Mouse (Mus musculus) MEL (cell line): ENCODE measurements around the gene Tenm3. TPM values are rescaled to one million over a fixed set of nuclear protein-coding genes. Genes with fewer than 3 reads are reported as not detected.

Source experiments
- DNase-seq: peaks from one replicate; pipeline ENCODE4 v3.0.0; 2011; ENCODE audit warnings: low read depth, low spot score
- H3K27ac ChIP-seq: 2 replicates; pipeline ENCODE4 v1.5.1; 2012; ENCODE audit warnings: low read depth, mild to moderate bottlenecking, control low read depth, low read length, moderate library complexity; ENCODE audit not compliant: control insufficient read depth
- H3K27me3 ChIP-seq, 2 experiments: fragments of 150-350 bp in 1 of 2; sonication (generic) in 1 of 2; 2 replicates each; pipeline ENCODE4 v1.6.1; 2012; ENCODE audit warnings: low read length in 2 of 2, mild to moderate bottlenecking in 2 of 2, improper control_type of control experiment in 1 of 2, moderate library complexity in 1 of 2; ENCODE audit not compliant: insufficient read depth in 2 of 2, control insufficient read depth in 1 of 2
- H3K36me3 ChIP-seq, 2 experiments: 2 replicates each; pipeline ENCODE4 v1.6.1; 2012 to 2014; ENCODE audit warnings: low read length in 2 of 2, improper control_type of control experiment in 1 of 2, inconsistent platforms in 1 of 2, mild to moderate bottlenecking in 1 of 2; ENCODE audit not compliant: insufficient read depth in 2 of 2, control insufficient read depth in 1 of 2
- H3K4me1 ChIP-seq, 2 experiments: fragments of 150-350 bp in 1 of 2; sonication (generic) in 1 of 2; 2 replicates each; pipeline ENCODE4 v1.6.1; 2012; ENCODE audit warnings: low read length in 2 of 2, improper control_type of control experiment in 1 of 2, mild to moderate bottlenecking in 1 of 2; ENCODE audit not compliant: insufficient read depth in 2 of 2, control insufficient read depth in 1 of 2
- H3K4me3 ChIP-seq, 2 experiments: fragments of 150-350 bp in 1 of 2; sonication (generic) in 1 of 2; 2 replicates each; pipeline ENCODE4 v1.5.1; 2012; ENCODE audit warnings: low read depth in 2 of 2, low read length in 2 of 2, mild to moderate bottlenecking in 2 of 2, moderate library complexity in 2 of 2, control low read depth in 1 of 2, improper control_type of control experiment in 1 of 2; ENCODE audit not compliant: control insufficient read depth in 1 of 2, insufficient read depth in 1 of 2
- H3K79me2 ChIP-seq: 2 replicates; pipeline ENCODE4 v1.6.1; 2012; ENCODE audit warnings: mild to moderate bottlenecking, low read length, moderate library complexity; ENCODE audit not compliant: control insufficient read depth, poor library complexity, insufficient read depth
- H3K9ac ChIP-seq: 2 replicates; pipeline ENCODE4 v1.6.1; 2012; ENCODE audit warnings: low read depth, mild to moderate bottlenecking, control low read depth, low read length, moderate library complexity; ENCODE audit not compliant: control insufficient read depth, poor library complexity, severe bottlenecking
- H3K9me3 ChIP-seq: fragments of 150-350 bp; sonication (generic); replicated peaks from 2 replicates; pipeline ENCODE4 v1.6.1; 2012; ENCODE audit warnings: mild to moderate bottlenecking, low read length, improper control_type of control experiment, moderate library complexity; ENCODE audit not compliant: insufficient read depth
- CHD1 ChIP-seq: IDR thresholded peaks from 2 replicates; pipeline ENCODE4 v1.6.1; 2012; ENCODE audit warnings: low read depth, mild to moderate bottlenecking, inconsistent platforms, low read length, improper control_type of control experiment
- CHD2 ChIP-seq: IDR thresholded peaks from 2 replicates; pipeline ENCODE4 v1.6.1; 2011; ENCODE audit warnings: low read length, improper control_type of control experiment
- E2F4 ChIP-seq: IDR thresholded peaks from 2 replicates; pipeline ENCODE4 v1.6.1; 2011; ENCODE audit warnings: low read depth, low read length, improper control_type of control experiment, borderline replicate concordance
- ELF1 ChIP-seq: IDR thresholded peaks from 2 replicates; pipeline ENCODE4 v1.6.1; 2014; ENCODE audit warnings: low read depth, mild to moderate bottlenecking, inconsistent platforms, low read length, improper control_type of control experiment, moderate library complexity
- EP300 ChIP-seq, 2 experiments: IDR thresholded peaks; 2 replicates each; pipeline ENCODE4 v1.6.1; 2011; ENCODE audit warnings: improper control_type of control experiment in 2 of 2, low read length in 2 of 2, low read depth in 1 of 2, mild to moderate bottlenecking in 1 of 2
- ETS1 ChIP-seq: IDR thresholded peaks from 2 replicates; pipeline ENCODE4 v1.6.1; 2012; ENCODE audit warnings: low read depth, mild to moderate bottlenecking, inconsistent platforms, low read length, improper control_type of control experiment, moderate library complexity
- GATA1 ChIP-seq: IDR thresholded peaks from 2 replicates; pipeline ENCODE4 v1.6.1; 2011; ENCODE audit warnings: low read depth, low read length, improper control_type of control experiment
- HCFC1 ChIP-seq: IDR thresholded peaks from 2 replicates; pipeline ENCODE4 v1.6.1; 2012; ENCODE audit warnings: low read depth, mild to moderate bottlenecking, inconsistent platforms, low read length, improper control_type of control experiment, moderate library complexity
- JUND ChIP-seq: IDR thresholded peaks from 2 replicates; pipeline ENCODE4 v1.6.1; 2011; ENCODE audit warnings: low read depth, mild to moderate bottlenecking, improper control_type of control experiment, low read length
- KAT2A ChIP-seq: conservative IDR thresholded peaks from 2 replicates; pipeline ENCODE4 v1.6.1; 2012; ENCODE audit warnings: low read depth, low read length, improper control_type of control experiment, inconsistent platforms
- MAFK ChIP-seq: IDR thresholded peaks from 2 replicates; pipeline ENCODE4 v1.6.1; 2011; ENCODE audit warnings: low read depth, mild to moderate bottlenecking, low read length, improper control_type of control experiment, borderline replicate concordance
- MAX ChIP-seq: IDR thresholded peaks from 2 replicates; pipeline ENCODE4 v1.6.1; 2011; ENCODE audit warnings: low read length, improper control_type of control experiment
- MAZ ChIP-seq: IDR thresholded peaks from 2 replicates; pipeline ENCODE4 v1.6.1; 2012; ENCODE audit warnings: low read depth, mild to moderate bottlenecking, inconsistent platforms, low read length, improper control_type of control experiment
- NELFE ChIP-seq: IDR thresholded peaks from 2 replicates; pipeline ENCODE4 v1.6.1; 2011; ENCODE audit warnings: low read depth, low read length, improper control_type of control experiment
- NRF1 ChIP-seq: IDR thresholded peaks from 2 replicates; pipeline ENCODE4 v1.6.1; 2014; ENCODE audit warnings: low read depth, mild to moderate bottlenecking, inconsistent platforms, low read length, improper control_type of control experiment, moderate library complexity; ENCODE audit not compliant: poor library complexity, insufficient read depth, severe bottlenecking
- POLR2A ChIP-seq, 2 experiments: IDR thresholded peaks; 2 replicates each; pipeline ENCODE4 v1.6.1; 2011 to 2012; ENCODE audit warnings: low read length in 2 of 2, mild to moderate bottlenecking in 2 of 2, control low read depth in 1 of 2, improper control_type of control experiment in 1 of 2, low read depth in 1 of 2, moderate library complexity in 1 of 2; ENCODE audit not compliant: control insufficient read depth in 1 of 2, insufficient read depth in 1 of 2, poor library complexity in 1 of 2
- POLR2AphosphoS2 ChIP-seq: IDR thresholded peaks from 2 replicates; pipeline ENCODE4 v1.6.1; 2011; ENCODE audit warnings: low read length, improper control_type of control experiment
- RAD21 ChIP-seq: IDR thresholded peaks from 2 replicates; pipeline ENCODE4 v1.6.1; 2011; ENCODE audit warnings: mild to moderate bottlenecking, low read depth, low read length, improper control_type of control experiment
- RCOR1 ChIP-seq: IDR thresholded peaks from 2 replicates; pipeline ENCODE4 v1.6.1; 2012; ENCODE audit warnings: low read depth, mild to moderate bottlenecking, inconsistent platforms, low read length, improper control_type of control experiment
- SIN3A ChIP-seq: IDR thresholded peaks from 2 replicates; pipeline ENCODE4 v1.6.1; 2012; ENCODE audit warnings: low read length, improper control_type of control experiment, inconsistent platforms
- SMC3 ChIP-seq: IDR thresholded peaks from 2 replicates; pipeline ENCODE4 v1.6.1; 2011; ENCODE audit warnings: low read depth, low read length, improper control_type of control experiment
- TAL1 ChIP-seq: IDR thresholded peaks from 2 replicates; pipeline ENCODE4 v1.6.1; 2012; ENCODE audit warnings: mild to moderate bottlenecking, inconsistent platforms, low read length, moderate library complexity, mixed read lengths
- TBP ChIP-seq: IDR thresholded peaks from 2 replicates; pipeline ENCODE4 v1.8.0; 2011; ENCODE audit warnings: low read depth, low read length, improper control_type of control experiment
- UBTF ChIP-seq: IDR thresholded peaks from 2 replicates; pipeline ENCODE4 v1.6.1; 2012; ENCODE audit warnings: low read depth, mild to moderate bottlenecking, inconsistent platforms, low read length, improper control_type of control experiment, moderate library complexity, borderline replicate concordance; ENCODE audit not compliant: insufficient read depth
- USF1 ChIP-seq: IDR thresholded peaks from 2 replicates; pipeline ENCODE4 v1.6.1; 2014; ENCODE audit warnings: low read depth, mild to moderate bottlenecking, inconsistent platforms, low read length, improper control_type of control experiment, moderate library complexity
- USF2 ChIP-seq, 2 experiments: IDR thresholded peaks; 2 replicates each; pipeline ENCODE4 v1.6.1; 2011 to 2012; ENCODE audit warnings: improper control_type of control experiment in 2 of 2, low read length in 2 of 2, borderline replicate concordance in 1 of 2, inconsistent platforms in 1 of 2, low read depth in 1 of 2, mild to moderate bottlenecking in 1 of 2; ENCODE audit not compliant: insufficient read depth in 1 of 2
- ZKSCAN1 ChIP-seq: IDR thresholded peaks from 2 replicates; pipeline ENCODE4 v1.6.1; 2012; ENCODE audit warnings: low read depth, mild to moderate bottlenecking, inconsistent platforms, low read length, improper control_type of control experiment, moderate library complexity
- ZMIZ1 ChIP-seq: IDR thresholded peaks from 2 replicates; pipeline ENCODE4 v1.6.1; 2012; ENCODE audit warnings: low read depth, mild to moderate bottlenecking, inconsistent platforms, low read length, improper control_type of control experiment, moderate library complexity
- ZNF384 ChIP-seq: IDR thresholded peaks from 2 replicates; pipeline ENCODE4 v1.6.1; 2012; ENCODE audit warnings: low read depth, mild to moderate bottlenecking, inconsistent platforms, low read length, improper control_type of control experiment
- polyA plus RNA-seq, 2 experiments: library from polyadenylated mRNA; stranded (reverse) in 1 of 2; unstranded in 1 of 2; fragments of >175 nt in 1 of 2; fragments of >200 nt in 1 of 2; gene quantifications; 2 replicates each; pipeline versions ENCODE4 v1.2.1 to v1.2.4; 2012; ENCODE audit warnings: low replicate concordance in 2 of 2, low read depth in 1 of 2; ENCODE audit not compliant: insufficient read length in 2 of 2, insufficient read depth in 1 of 2, missing spikeins in 1 of 2
- total RNA-seq: library from RNA; depleted of rRNA; stranded (reverse); fragments of 300-350 nt; gene quantifications from 2 replicates; pipeline ENCODE4 v1.2.3, GENCODE M21; 2012

Gene Tenm3
- total and polyA plus RNA-seq, 3 experiments, result not detected

GRCm38 (mm10) chr8:48754959-48755358, 88.8 kb downstream of the Tenm3 start:
- DNase-seq, result no peak
- no peaks in the 10 kb centered on the region for H3K27me3 ChIP-seq
- no peaks in the 10 kb centered on the region for H3K36me3 ChIP-seq
- no peak overlapping the region for H3K4me3 ChIP-seq
- no peak overlapping the region for H3K9ac ChIP-seq
- H3K9me3 ChIP-seq, result no peaks in the 10 kb centered on the region
- no peaks in the 10 kb centered on the region for H3K79me2 ChIP-seq
- H3K27ac ChIP-seq, result no peak overlapping the region
- no peaks in the 10 kb centered on the region for H3K4me1 ChIP-seq
- TF ChIP-seq E2F4 (no peak), UBTF (no peak), POLR2AphosphoS2 (no peak), USF1 (no peak), EP300 (IDR thresholded peaks at IDR 0.05; ENCODE audit: low read depth in 1 of 2, low read length in 2 of 2) (no peak), GATA1 (no peak), TAL1 (no peak), RAD21 (no peak), ETS1 (no peak), KAT2A (no peak), ZNF384 (no peak), CHD2 (no peak), MAFK (no peak), NELFE (no peak), MAX (no peak), CHD1 (no peak), SIN3A (no peak), HCFC1 (no peak), NRF1 (no peak), ZKSCAN1 (no peak)

GRCm38 (mm10) chr8:48751965-48752364, 91.8 kb downstream of the Tenm3 start:
- Histone ChIP-seq H3K36me3 (no peaks in the 10 kb centered on the region), H3K9ac (no peak overlapping the region), H3K79me2 (no peaks in the 10 kb centered on the region), H3K4me3 (no peak overlapping the region), H3K4me1 (no peaks in the 10 kb centered on the region), H3K27ac (no peak overlapping the region), H3K27me3 (no peaks in the 10 kb centered on the region), H3K9me3 (no peaks in the 10 kb centered on the region)
- no peak for DNase-seq
- no peak for TF ChIP-seq POLR2A (IDR thresholded peaks at IDR 0.05; ENCODE audit: control insufficient read depth in 1 of 2, insufficient read depth in 1 of 2, low read depth in 1 of 2, low read length in 2 of 2, poor library complexity in 1 of 2)
- no peak for TF ChIP-seq HCFC1
- no peak for TF ChIP-seq SIN3A
- TF ChIP-seq MAFK, result no peak
- TF ChIP-seq ELF1, result no peak
- TF ChIP-seq TBP, result no peak
- TF ChIP-seq UBTF, result no peak
- no peak for TF ChIP-seq ZMIZ1
- TF ChIP-seq RCOR1, result no peak
- TF ChIP-seq ZKSCAN1, result no peak
- TF ChIP-seq SMC3, result no peak
- no peak for TF ChIP-seq USF2 (IDR thresholded peaks at IDR 0.05; ENCODE audit: borderline replicate concordance in 1 of 2, insufficient read depth in 1 of 2, low read depth in 1 of 2, low read length in 2 of 2)
- no peak for TF ChIP-seq USF1
- no peak for TF ChIP-seq JUND
- TF ChIP-seq ZNF384, result no peak
- no peak for TF ChIP-seq MAZ
